Mouse (Mus musculus): ENCODE results near the gene Prr5. TPM values are rescaled to one million over a fixed set of nuclear protein-coding genes. Genes with fewer than 3 reads are reported as not detected.
A peak's percentile ranks its signal among the peaks of the same experiment; 100 is the strongest.

Prr5 gene
- polyA plus RNA-seq, 1 experiment from 2014 or later = 9.2 TPM

DNA sequence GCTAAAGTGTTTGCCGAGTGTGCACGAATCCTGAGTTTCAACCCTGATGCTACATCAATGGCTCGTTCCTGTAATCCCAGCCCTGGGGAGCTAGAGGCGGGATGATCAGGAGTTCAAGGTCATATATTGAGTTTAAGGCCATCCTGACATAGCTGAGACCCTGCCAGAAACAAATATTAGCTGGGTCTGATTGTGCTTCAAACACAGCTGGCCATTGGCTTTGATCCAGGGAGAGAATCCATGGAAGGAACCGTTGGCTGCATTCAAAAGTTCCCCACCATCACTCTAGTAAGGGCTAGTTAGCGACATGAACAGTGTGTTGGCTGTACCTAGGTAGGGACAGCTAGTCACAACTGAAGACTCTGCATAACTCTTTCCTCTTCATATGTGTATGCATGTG is 19.9 kb downstream of the Prr5 start:
- Histone ChIP-seq H3K36me3 (ENCODE audit: insufficient read depth, low read length) (no peaks in the 10 kb centered on the region), H3K4me3 (ENCODE audit: low read depth, low read length) (no peak overlapping the region), H3K9me3 (ENCODE audit: low read length) (no peaks in the 10 kb centered on the region), H3K9ac (replicated peaks; ENCODE audit: low read depth) (no peak overlapping the region), H3K27ac (ENCODE audit: low read length) (no peak overlapping the region), H3K4me2 (replicated peaks; ENCODE audit: low read depth, low read length) (no peak overlapping the region), H3K27me3 (replicated peaks; ENCODE audit: insufficient read depth, low read length) (no peaks in the 10 kb centered on the region), H3K4me1 (ENCODE audit: insufficient read depth, low read depth, low read length) (no peaks in the 10 kb centered on the region)
- DNase-seq (ENCODE audit: low spot score) (no peak), ATAC-seq (no peak)
- 54% methylated on average over 6 of the region's 6 CpGs for WGBS
- TF ChIP-seq CTCF (IDR thresholded peaks at IDR 0.05) (no peak), EP300 (IDR thresholded peaks at IDR 0.05) (no peak)

DNA sequence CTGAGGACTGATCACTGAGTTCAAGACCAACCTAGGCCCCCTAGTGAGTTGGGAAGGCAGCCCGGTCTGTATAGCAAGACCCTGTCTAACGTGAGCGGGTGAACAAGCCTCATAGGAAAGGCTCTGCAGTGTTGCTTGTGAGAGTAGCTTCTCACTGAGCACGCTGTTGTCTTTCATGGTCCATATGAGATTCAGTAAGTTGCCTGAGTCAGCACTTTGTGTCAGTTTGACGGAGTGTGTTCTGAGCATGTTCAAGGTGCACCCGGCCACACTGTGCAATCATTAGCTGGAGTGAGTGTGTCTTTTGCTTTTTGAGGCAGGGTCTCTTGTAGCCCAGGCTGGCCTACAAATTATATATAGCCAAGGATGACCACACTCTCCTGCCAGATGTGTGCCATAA is 22.1 kb downstream of the Prr5 start:
- H3K27ac ChIP-seq (ENCODE audit: low read length) = no peak overlapping the region
- TF ChIP-seq CTCF (IDR thresholded peaks at IDR 0.05) (no peak), EP300 (IDR thresholded peaks at IDR 0.05) (no peak)
- DNase-seq (ENCODE audit: low spot score) (no peak), ATAC-seq (no peak)
- no peaks in the 10 kb centered on the region for H3K9me3 ChIP-seq (ENCODE audit: low read length)
- no peak overlapping the region for H3K4me3 ChIP-seq (ENCODE audit: low read depth, low read length)
- no peaks in the 10 kb centered on the region; the same call in 1 of the 2 replicates for H3K36me3 ChIP-seq (ENCODE audit: insufficient read depth, low read length)
- no peak overlapping the region for H3K9ac ChIP-seq (replicated peaks; ENCODE audit: low read depth)
- H3K27me3 ChIP-seq (replicated peaks; ENCODE audit: insufficient read depth, low read length) = no peaks in the 10 kb centered on the region
- WGBS = 92% methylated on average over 6 of the region's 6 CpGs
- no peaks in the 10 kb centered on the region for H3K4me1 ChIP-seq (ENCODE audit: insufficient read depth, low read depth, low read length)
- no peak overlapping the region for H3K4me2 ChIP-seq (replicated peaks; ENCODE audit: low read depth, low read length)

DNA sequence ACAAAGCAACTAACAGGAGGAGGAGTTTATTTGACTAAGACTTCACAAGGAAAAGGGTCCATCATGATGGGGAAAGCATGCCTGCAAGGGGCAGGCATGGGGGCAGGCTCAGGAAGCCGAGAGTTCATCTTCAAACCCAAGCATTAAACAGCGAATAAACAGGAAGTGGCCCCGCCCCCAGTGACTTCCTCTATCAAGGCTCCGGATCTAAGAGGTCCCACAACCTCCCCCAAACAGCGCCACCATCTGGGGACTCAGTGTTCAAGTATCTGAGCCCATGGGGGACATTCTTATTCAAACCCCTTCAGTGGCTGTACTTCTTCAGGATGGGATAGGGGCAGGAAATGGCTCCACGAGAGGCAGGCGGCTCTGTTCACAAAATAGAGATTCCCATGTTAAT is 23.2 kb downstream of the Prr5 start:
- no peaks in the 10 kb centered on the region for H3K9me3 ChIP-seq (ENCODE audit: low read length)
- ATAC-seq (no peak), DNase-seq (ENCODE audit: low spot score) (no peak)
- TF ChIP-seq EP300 (IDR thresholded peaks at IDR 0.05) (no peak), CTCF (IDR thresholded peaks at IDR 0.05) (peak; percentile 21; the same call in 1 of the 2 replicates)
- no peaks in the 10 kb centered on the region; the same call in 1 of the 2 replicates for H3K36me3 ChIP-seq (ENCODE audit: insufficient read depth, low read length)
- no peaks in the 10 kb centered on the region for H3K27me3 ChIP-seq (replicated peaks; ENCODE audit: insufficient read depth, low read length)
- no peaks in the 10 kb centered on the region for H3K4me1 ChIP-seq (ENCODE audit: insufficient read depth, low read depth, low read length)
- H3K4me2 ChIP-seq (replicated peaks; ENCODE audit: low read depth, low read length) = no peak overlapping the region
- H3K27ac ChIP-seq (ENCODE audit: low read length) = no peak overlapping the region
- H3K9ac ChIP-seq (replicated peaks; ENCODE audit: low read depth) = no peak overlapping the region
- WGBS = 77% methylated on average over 7 of the region's 7 CpGs
- no peak overlapping the region for H3K4me3 ChIP-seq (ENCODE audit: low read depth, low read length)

DNA sequence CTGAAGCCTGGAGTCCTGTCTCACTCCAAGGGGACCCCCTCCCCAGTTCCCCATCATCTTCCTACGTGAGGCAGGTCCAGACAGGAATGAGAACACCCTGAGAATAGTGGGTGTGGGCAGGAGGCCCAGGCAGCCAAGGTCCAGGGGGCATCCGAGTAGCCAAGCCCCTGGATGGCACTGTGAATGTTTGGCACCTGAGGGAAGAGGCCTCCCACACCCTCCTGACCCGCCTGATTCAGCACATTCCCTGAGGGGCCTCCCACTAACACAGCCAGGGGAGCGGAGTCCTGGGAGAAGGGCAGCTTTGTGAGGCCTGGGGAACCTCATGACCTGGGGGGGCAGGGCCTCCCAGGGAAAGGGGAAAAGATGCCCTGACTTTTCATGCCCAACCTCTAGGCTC is 26.6 kb downstream of the Prr5 start:
- Histone ChIP-seq H3K9ac (replicated peaks; ENCODE audit: low read depth) (no peak overlapping the region), H3K9me3 (ENCODE audit: low read length) (no peaks in the 10 kb centered on the region), H3K4me3 (ENCODE audit: low read depth, low read length) (no peak overlapping the region), H3K4me2 (replicated peaks; ENCODE audit: low read depth, low read length) (no peak overlapping the region), H3K36me3 (ENCODE audit: insufficient read depth, low read length) (peaks cover 5% of the 10 kb centered on the region; the same call in 1 of the 2 replicates), H3K27me3 (replicated peaks; ENCODE audit: insufficient read depth, low read length) (no peaks in the 10 kb centered on the region), H3K27ac (ENCODE audit: low read length) (no peak overlapping the region), H3K4me1 (ENCODE audit: insufficient read depth, low read depth, low read length) (no peaks in the 10 kb centered on the region)
- DNase-seq (ENCODE audit: low spot score) = no peak
- WGBS = 76% methylated on average over 4 of the region's 4 CpGs
- no peak for ATAC-seq
- TF ChIP-seq CTCF (IDR thresholded peaks at IDR 0.05) (no peak), EP300 (IDR thresholded peaks at IDR 0.05) (no peak)

DNA sequence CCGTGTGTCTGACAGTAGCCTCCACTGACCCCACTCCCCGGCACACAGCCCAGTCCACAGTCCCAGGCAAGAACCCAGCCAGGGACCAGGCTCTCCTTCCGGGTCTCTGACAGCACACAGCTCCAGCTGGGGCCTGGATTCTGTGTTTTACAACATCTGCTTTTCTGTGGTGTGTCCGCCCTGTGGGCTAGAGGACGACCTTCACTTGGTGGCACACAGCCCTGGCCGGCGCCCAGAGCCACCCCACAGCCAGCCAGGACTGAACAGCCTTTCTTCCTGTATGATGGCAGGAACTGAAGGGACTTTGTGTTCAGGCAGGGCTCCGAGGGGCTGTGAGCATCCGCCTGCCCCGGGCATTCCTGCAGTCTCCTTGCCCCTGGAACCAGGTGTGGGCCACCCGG is 28.2 kb downstream of the Prr5 start:
- no peak for DNase-seq (ENCODE audit: low spot score)

DNA sequence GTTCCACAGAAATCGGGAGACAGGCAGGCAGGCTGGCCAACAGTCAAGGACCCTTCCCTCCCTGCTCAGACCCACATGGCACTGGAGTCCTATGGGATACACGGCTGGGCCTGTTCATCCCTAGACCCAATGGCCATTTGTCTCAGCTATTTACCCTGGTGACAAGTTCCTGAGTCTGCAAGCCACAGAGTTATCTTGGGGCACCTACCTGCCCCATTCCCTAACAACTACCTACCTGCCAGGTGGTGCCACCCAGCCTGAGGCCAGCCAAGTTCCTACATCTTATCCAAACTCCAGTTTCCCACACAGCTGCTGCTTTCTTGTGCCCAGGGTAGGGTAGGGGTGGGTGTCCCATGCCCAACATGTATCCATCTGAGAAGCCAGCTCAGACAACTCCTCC is 28.8 kb downstream of the Prr5 start:
- no peak overlapping the region for H3K4me2 ChIP-seq (replicated peaks; ENCODE audit: low read depth, low read length)
- no peak overlapping the region for H3K27ac ChIP-seq (ENCODE audit: low read length)
- H3K4me3 ChIP-seq (ENCODE audit: low read depth, low read length) = no peak overlapping the region
- no peak for ATAC-seq
- DNase-seq (ENCODE audit: low spot score) = no peak
- peaks cover 5% of the 10 kb centered on the region; the same call in 1 of the 2 replicates for H3K36me3 ChIP-seq (ENCODE audit: insufficient read depth, low read length)
- 61% methylated on average over 2 of the region's 2 CpGs for WGBS
- TF ChIP-seq EP300 (IDR thresholded peaks at IDR 0.05) (no peak), CTCF (IDR thresholded peaks at IDR 0.05) (no peak)
- no peaks in the 10 kb centered on the region for H3K4me1 ChIP-seq (ENCODE audit: insufficient read depth, low read depth, low read length)
- no peaks in the 10 kb centered on the region for H3K27me3 ChIP-seq (replicated peaks; ENCODE audit: insufficient read depth, low read length)
- H3K9me3 ChIP-seq (ENCODE audit: low read length) = no peaks in the 10 kb centered on the region
- H3K9ac ChIP-seq (replicated peaks; ENCODE audit: low read depth) = no peak overlapping the region

More for the DNA sequence above, 28.2 kb downstream of the Prr5 start:
- no peaks in the 10 kb centered on the region for H3K4me1 ChIP-seq (ENCODE audit: insufficient read depth, low read depth, low read length)
- 58% methylated on average over 11 of the region's 11 CpGs for WGBS
- H3K9me3 ChIP-seq (ENCODE audit: low read length) = no peaks in the 10 kb centered on the region
- ATAC-seq = peak; percentile 51
- no peak overlapping the region for H3K27ac ChIP-seq (ENCODE audit: low read length)
- TF ChIP-seq CTCF (IDR thresholded peaks at IDR 0.05) (no peak), EP300 (IDR thresholded peaks at IDR 0.05) (no peak)
- no peak overlapping the region for H3K4me2 ChIP-seq (replicated peaks; ENCODE audit: low read depth, low read length)
- H3K27me3 ChIP-seq (replicated peaks; ENCODE audit: insufficient read depth, low read length) = no peaks in the 10 kb centered on the region
- no peak overlapping the region for H3K4me3 ChIP-seq (ENCODE audit: low read depth, low read length)
- H3K36me3 ChIP-seq (ENCODE audit: insufficient read depth, low read length) = peaks cover 5% of the 10 kb centered on the region; the same call in 1 of the 2 replicates
- no peak overlapping the region for H3K9ac ChIP-seq (replicated peaks; ENCODE audit: low read depth)
